Mouse (Mus musculus): Measurements from ENCODE around the gene Slc43a3.

The Slc43a3 gene

DNA sequence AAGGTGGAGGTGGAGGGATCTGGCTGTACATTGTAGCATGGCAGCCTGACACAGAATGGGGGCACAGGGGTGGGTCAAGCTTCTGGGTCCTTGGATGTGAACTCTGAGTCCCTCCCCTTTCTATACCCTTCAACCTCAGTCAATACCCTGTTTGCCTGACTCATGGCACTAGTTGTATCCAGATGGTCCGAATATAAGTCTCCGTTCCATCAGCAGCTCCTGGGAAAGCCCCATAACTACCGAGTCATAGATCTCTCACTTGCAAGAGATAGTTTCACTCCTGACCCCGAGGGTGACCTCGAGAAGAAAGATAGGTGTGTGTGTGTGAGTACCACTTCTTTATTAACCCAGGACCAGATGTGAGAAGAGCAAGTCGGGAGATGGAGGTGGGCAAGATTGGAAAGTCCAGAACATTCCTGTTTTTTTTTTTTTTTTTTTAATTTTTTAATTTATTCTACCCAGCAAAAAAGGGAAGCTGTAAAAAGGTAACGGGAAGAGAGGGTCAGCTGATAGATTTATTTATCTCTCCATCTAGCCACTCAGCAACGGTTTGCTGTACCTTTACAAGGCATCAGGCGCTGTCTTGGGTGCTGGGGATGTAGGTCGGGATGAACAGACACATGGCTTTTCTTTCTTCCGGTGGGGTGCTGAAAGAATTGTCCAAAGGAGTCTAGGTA, 22.3 kb downstream of the Slc43a3 start:
- POLR2A ChIA-PET, result interaction anchor here in 1 of 4 experiments (0.7 kb wide), 1 partner anchor 1303 kb away, joined by 4 read pairs; no protein-coding TSS in a partner anchor
- CTCF ChIA-PET, result interaction anchor here in 2 of 4 experiments (0.6 to 0.7 kb wide), 2 partner anchors 83 to 336 kb away, joined by 3 read pairs; no protein-coding TSS in a partner anchor

- POLR2A ChIA-PET, result no interaction called here
- CTCF ChIA-PET, result interaction anchor here in 1 of 4 experiments (0.6 kb wide), 1 partner anchor 129 kb away, joined by 3 read pairs; no protein-coding TSS in a partner anchor
Observed at GRCm38 (mm10) chr2:84961300-84961699, 24.9 kb downstream of the Slc43a3 start.

- ChIA-PET POLR2A (no interaction called here), CTCF (no interaction called here)
Observed at GRCm38 (mm10) chr2:84961901-84962300, 25.5 kb downstream of the Slc43a3 start.

- ChIA-PET CTCF (no interaction called here), POLR2A (interaction anchor here in 1 of 4 experiments (0.6 kb wide), 1 partner anchor 125 kb away, joined by 3 read pairs; no protein-coding TSS in a partner anchor)
Observed at GRCm38 (mm10) chr2:84962906-84963507, 26.6 kb downstream of the Slc43a3 start.

DNA sequence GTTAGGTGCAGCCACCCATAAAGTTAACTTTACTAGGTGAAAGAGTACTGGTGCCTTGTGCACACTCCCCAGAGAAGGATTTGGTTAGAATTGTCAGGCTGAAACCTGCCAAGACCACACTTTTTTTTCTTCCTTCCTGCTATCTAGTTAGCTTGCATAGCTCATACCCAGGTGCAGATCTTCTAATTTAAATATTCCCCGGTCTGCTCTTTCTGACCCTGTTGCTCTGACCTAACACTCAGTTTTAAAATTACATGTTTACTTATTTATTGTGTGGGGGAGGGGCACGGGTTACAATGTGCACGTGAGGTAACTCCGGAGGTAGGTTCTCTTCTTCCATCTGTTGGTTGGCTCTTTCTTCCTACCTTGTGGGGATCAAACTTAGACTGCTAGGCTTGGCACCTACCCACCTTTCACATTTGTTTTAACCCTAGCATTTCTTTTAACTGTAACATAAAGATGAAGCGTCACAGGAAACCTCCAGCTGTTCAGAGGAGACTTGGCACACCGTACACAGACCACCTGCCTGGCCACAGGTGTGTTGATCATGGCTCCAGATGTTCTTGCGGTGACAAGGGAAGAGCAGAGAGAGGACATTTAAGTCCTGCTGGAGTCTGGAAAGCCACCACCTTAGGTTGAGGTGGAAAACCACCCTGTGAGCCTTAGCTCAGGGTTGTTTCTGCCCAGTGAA, 27.9 kb downstream of the Slc43a3 start:
- CTCF ChIA-PET, result interaction anchor here in 1 of 4 experiments (0.5 to 0.6 kb wide), 2 partner anchors 44 to 55 kb away, joined by 9 to 10 read pairs; no protein-coding TSS in a partner anchor
- POLR2A ChIA-PET, result interaction anchor here in 1 of 4 experiments (0.9 to 1.6 kb wide), 2 partner anchors 26 to 37 kb away, joined by 3 read pairs; no protein-coding TSS in a partner anchor

GRCm38 (mm10) chr2:84967318-84967991, 31.1 kb downstream of the Slc43a3 start:
- POLR2A ChIA-PET, result no interaction called here
- CTCF ChIA-PET, result interaction anchor here in 1 of 4 experiments (0.9 kb wide), 1 partner anchor 11 kb away, joined by 3 read pairs; no protein-coding TSS in a partner anchor

- POLR2A ChIA-PET, result no interaction called here
- CTCF ChIA-PET, result no interaction called here
Observed at GRCm38 (mm10) chr2:84975580-84975979, 39.2 kb downstream of the Slc43a3 start.

- CTCF ChIA-PET, result interaction anchor here in 1 of 4 experiments (0.6 kb wide), 1 partner anchor 51 kb away, joined by 7 read pairs; no protein-coding TSS in a partner anchor
- POLR2A ChIA-PET, result no interaction called here
Observed at GRCm38 (mm10) chr2:84980188-84980587, 43.8 kb downstream of the Slc43a3 start, which contains the start of gene Prg2. Gene Prg2 (plus strand): TSS chr2:84980461.

DNA sequence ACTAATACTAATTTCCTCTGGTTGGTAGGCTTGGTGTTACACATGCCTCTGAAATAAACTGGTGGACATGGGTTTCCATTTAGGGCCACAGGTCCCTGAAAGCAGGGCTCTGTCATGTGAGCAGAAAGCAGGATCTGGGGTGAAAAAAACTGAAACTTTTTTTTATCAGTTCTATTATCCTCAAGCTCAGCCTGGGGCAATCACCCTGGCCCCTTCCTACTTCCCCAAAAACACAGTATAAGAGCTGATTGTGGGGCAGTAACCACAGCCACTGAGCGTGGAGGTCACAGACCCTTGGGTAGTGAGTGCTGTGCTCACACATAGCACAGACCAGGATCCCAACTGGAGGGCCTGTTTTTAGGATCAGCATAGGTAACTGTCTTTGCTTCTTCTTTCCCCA, 51.6 kb downstream of the Slc43a3 start, which contains the start of gene Prg3:
TSS of gene Prg3 (plus strand) at position 286 of the 400 bp plus-strand sequence.
- CTCF ChIA-PET, result interaction anchor here in 1 of 4 experiments (0.6 kb wide), 1 partner anchor 123 kb away, joined by 4 read pairs; no protein-coding TSS in a partner anchor
- POLR2A ChIA-PET, result no interaction called here

DNA sequence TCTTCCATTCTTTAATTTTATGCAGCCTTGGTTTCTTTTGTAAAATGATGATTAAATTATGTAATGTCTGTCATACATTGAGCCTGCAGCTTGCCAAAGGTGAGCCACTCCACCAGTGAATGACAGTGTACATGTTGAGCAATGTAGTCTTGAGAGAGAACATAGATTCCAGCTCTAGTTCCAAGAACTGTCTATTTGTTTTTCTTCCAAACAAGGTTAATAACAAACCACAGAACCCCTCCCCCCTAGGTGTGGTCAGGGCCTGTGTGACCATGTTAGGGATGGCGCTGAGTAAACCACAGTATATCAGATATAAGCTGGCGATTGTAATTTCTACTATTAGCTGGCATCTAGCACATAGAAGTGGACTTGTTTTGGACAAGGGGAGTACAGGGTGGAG, 60.0 kb downstream of the Slc43a3 start:
- CTCF ChIA-PET, result interaction anchor here in 1 of 4 experiments (1.2 kb wide), 1 partner anchor 11 kb away, joined by 4 read pairs; no protein-coding TSS in a partner anchor
- POLR2A ChIA-PET, result interaction anchor here in 1 of 4 experiments (0.6 kb wide), 1 partner anchor 108 kb away, joined by 3 read pairs; no protein-coding TSS in a partner anchor

DNA sequence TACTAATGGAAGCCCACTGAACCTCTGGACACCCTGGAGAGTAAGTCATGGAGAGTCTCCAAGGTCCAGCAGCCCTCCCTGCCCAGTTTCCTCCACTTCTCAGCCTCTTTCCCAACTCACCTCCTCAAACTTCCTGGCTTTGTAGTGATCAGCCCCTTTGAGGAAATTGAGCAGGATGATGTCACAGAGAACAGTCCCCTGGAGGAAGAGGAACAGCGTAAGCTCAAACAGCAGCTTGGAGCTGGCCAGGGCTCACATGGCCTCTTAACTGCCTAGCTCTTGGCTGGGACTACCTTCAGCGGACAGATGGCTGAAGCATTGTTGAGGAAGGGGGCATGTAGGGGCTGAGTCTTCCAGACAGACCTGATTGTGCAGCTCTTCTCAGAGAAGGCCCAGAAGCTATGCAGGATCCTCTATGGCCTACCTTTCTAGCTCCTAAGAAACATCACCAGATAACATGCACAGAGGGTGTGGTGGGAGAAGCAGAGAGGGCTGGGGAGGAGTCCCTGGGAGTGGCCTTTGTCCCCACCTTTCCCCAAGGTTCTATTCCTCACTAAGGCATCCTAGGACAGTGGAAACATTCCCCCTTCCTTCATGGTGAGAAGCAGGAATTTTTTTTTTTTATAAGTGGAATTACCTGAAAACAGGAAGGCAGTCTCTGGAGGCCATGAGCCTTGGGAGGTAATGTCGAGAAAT, 63.3 kb downstream of the Slc43a3 start:
- CTCF ChIA-PET, result interaction anchor here in 2 of 4 experiments (1.0 to 1.7 kb wide), 4 partner anchors 8 to 129 kb away, joined by 3 to 7 read pairs (median 3); no protein-coding TSS in a partner anchor
- POLR2A ChIA-PET, result interaction anchor here in 2 of 4 experiments (0.6 to 1.6 kb wide), 4 partner anchors 33 to 257 kb away, joined by 3 to 5 read pairs (median 3); partner anchors contain the start of genes P2rx3 (in 1 of the 2), Slc43a3 (in 1 of the 2) and Ssrp1 (in 1 of the 2)

DNA sequence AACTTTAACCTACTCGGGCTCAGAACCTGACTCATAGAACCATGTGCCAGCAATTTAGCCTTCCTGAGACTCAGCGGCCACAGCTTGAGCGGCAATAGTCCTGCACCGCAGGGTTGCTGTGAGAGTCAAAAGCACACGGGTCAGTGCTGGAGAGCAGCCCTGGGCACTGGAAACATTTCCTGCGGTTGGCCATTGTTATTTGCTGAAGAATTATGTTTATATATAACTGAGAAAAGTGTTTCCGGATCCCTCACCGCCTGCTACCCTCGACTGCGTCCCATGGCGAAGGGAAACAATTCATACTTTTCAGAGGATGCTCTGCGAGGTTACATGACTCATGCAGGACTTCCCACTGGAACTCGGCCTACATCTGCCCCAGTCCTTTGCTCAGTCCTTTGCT, 65.1 kb downstream of the Slc43a3 start:
- CTCF ChIA-PET, result interaction anchor here in 2 of 4 experiments (0.8 to 1.6 kb wide), 2 partner anchors 35 to 113 kb away, joined by 5 to 6 read pairs; partner anchors contain the start of gene Ssrp1 (in 1 of the 2)

DNA sequence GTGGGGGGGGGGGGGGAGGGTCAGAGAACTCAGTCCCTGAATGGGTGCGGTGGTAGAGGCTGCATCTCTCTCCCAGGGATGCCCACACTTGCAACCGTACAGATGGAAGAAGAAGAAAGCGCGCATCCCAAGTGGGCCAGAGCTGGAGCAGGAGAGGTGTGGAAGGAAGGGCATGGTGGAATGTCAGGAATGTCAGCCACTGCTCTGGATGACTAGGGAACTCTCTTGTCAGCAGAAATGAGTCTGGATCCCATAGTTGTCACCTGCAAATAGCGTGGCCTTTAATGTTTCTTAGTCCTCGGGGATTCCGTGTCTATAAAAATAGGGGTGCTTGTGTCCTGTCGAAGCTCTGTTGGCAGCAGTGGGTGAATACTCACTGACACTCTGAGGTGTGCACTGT, 66.2 kb downstream of the Slc43a3 start:
- POLR2A ChIA-PET, result interaction anchor here in 2 of 4 experiments (0.7 to 1.6 kb wide), 5 partner anchors 10 to 166 kb away, joined by 3 to 6 read pairs (median 3); partner anchors contain the start of genes P2rx3 (in 1 of the 2), Ssrp1 (in 1 of the 2) and Tnks1bp1 (in 1 of the 2)
- CTCF ChIA-PET, result interaction anchor here in 3 of 4 experiments (0.7 to 2.0 kb wide), 4 partner anchors 20 to 152 kb away, joined by 3 to 11 read pairs (median 4); partner anchors contain the start of gene Ssrp1 (in 1 of the 3)

More for the DNA sequence above, 65.1 kb downstream of the Slc43a3 start:
- POLR2A ChIA-PET, result interaction anchor here in 3 of 4 experiments (0.6 to 1.6 kb wide), 6 partner anchors 20 to 471 kb away, joined by 3 to 7 read pairs (median 3); partner anchors contain the start of genes P2rx3 (in 1 of the 3), Ssrp1 (in 1 of the 3) and Tnks1bp1 (in 1 of the 3)

DNA sequence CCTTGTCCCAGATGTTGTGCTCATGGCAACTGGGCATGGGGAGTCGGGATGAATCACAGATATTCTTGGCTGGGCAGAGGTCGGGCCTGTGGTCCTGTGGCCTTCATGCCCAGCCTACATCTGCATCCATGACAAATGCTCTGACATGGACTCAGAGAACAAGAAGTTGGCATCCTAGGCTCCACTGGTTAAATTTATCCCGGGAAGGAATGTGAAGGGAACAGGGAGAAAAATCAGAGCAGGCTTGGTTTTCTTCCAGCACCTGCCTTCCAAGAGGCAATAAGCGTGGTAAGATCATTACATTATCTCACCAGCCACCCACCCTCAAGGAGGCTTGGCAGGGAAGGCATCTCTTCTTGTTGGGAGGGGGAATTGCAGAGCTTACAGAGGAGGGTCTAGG, 68.0 kb downstream of the Slc43a3 start:
- CTCF ChIA-PET, result no interaction called here
- POLR2A ChIA-PET, result no interaction called here

GRCm38 (mm10) chr2:85006600-85006999, 70.2 kb downstream of the Slc43a3 start:
- ChIA-PET POLR2A (interaction anchor here in 1 of 4 experiments (0.7 to 1.1 kb wide), 2 partner anchors 13 to 69 kb away, joined by 3 read pairs; no protein-coding TSS in a partner anchor), CTCF (interaction anchor here (0.6 to 3.6 kb wide), 12 partner anchors 11 to 940 kb away, joined by 3 to 27 read pairs (median 5); partner anchors contain the start of gene Smtnl1 (in 1 of the 4))

DNA sequence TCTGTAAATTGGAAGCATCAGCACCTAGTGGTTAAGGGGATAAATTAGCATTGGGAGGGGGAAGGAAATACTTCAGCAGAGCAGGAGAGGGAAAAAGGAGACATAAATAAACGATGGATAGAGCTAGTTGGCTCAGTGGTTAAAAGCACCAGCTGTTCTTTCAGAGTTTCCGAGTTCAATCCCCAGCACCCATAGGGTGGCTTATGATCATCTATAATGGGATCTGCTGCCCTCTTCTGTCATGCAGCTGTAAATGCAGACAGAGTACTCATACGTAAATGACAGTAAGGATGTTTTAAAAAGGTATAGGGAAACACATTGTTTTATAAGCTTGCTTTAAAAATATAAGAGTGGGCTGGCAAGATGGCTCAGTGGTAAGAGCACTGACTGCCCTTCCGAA, 71.3 kb downstream of the Slc43a3 start:
- ChIA-PET POLR2A (interaction anchor here in 2 of 4 experiments (0.6 to 0.9 kb wide), 3 partner anchors 11 to 69 kb away, joined by 3 to 5 read pairs (median 4); partner anchors contain the start of gene Tnks1bp1 (in 1 of the 2)), CTCF (interaction anchor here (0.5 to 3.6 kb wide), 35 partner anchors 8 to 553 kb away, joined by 3 to 27 read pairs (median 4); partner anchors contain the start of gene Smtnl1 (in 1 of the 4))

Measured in embryonic stem cell, embryonic (primary cell).